Mouse (Mus musculus): ENCODE results near the gene 2810459M11Rik. TPM values are rescaled to one million over a fixed set of nuclear protein-coding genes. Genes with fewer than 3 reads are reported as not detected.
A peak's percentile ranks its signal among the peaks of the same experiment; 100 is the strongest.

The 2810459M11Rik gene
- total RNA-seq, 2 experiments from 2014 or later: 0.13 TPM; not detected in 1

DNA sequence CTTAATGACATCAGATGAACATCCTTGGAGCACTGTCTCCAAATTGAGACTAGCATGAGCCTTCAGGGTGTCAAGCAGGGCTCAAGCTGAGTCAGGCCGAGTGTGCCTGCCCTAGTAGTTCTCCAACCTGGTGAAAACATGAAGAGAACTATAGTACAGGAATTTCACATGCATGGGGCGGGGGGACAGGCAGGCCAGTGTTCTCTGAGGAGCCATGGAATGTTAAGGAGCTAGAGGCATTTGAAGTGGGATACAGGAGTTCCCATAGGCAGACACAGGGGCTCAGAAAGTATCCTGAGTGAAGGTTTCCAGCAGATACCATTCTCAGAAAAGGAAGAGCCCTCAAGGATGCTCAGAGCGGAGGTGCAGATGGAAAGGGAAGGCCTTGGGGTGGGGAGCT is 3.1 kb downstream of the 2810459M11Rik start:
- DNase-seq (ENCODE audit: low spot score in 2 of 2): no peak

GRCm38 (mm10) chr1:86053198-86053921 is 7.7 kb downstream of the 2810459M11Rik start:
- peak in 1 of 2 experiments; percentile 50 for DNase-seq (ENCODE audit: low spot score in 2 of 2)

- no peak for DNase-seq (ENCODE audit: low spot score in 2 of 2)
Measured at GRCm38 (mm10) chr1:86054943-86055342, 9.3 kb downstream of the 2810459M11Rik start.

DNA sequence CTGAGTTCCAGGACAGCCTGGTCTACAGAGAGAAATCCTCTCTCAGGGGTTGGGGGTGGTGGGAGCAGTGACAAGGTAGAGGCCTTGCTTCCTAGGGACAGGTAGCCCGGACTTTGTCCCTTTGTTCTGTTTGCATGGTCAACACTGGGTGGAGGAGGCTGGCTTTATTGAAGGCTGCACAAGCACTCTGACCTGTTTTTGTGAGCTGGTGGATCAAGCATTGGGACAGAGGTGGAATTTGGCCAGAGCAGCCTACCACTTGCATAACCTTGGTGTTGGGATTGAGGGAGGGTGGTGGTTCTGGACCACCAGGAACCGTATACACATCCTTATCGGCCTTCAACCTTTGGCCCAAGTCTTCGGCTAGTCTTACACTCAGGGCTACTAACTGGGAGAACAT is 10.6 kb downstream of the 2810459M11Rik start:
- no peak for DNase-seq (ENCODE audit: low spot score in 2 of 2)

DNA sequence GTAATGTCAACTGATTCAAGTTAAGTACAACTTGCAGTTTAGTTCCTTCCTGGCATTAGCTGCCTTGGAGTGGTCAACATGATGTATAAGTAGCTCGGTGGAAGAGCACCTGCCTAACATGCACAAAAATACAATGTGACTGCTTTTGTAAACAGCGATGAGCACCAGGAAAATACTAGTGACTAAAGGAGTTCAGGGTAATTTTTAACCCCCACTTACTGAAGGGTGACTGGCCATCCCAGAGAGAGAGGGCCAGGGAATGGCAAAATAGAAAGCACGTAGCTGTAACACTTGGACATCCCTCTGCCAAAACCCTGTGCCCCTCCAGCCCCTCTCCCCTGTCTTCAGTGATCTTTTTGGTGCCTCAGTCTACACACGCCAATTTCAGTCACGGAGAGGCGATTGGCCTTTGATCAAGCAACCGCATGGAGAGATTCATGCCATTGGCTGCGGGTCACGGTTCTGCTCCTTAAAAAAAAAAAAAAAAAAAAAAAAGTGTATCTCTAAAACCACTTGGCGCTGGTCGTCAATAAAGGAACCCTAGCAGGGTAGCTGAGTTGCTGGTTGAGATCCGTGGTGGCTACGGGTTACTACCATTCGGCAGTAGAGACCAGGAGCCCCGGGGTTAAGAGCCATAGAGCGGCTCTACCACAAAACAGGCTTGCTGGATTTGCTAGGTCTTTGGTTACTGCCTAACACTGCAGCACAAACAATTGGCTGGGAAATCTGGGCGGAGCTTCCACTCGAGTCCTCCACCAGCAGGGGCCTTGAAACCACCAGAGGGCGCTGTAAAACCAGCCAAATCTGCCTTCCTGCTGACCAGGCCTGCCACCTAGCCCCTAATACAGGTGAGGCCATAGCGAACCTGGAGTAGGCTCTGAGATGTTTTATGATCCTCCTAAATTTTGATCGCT is 13.4 kb downstream of the 2810459M11Rik start:
- DNase-seq (ENCODE audit: low spot score in 2 of 2): peak; percentile 89

GRCm38 (mm10) chr1:86062523-86062922 is 16.9 kb downstream of the 2810459M11Rik start:
- DNase-seq (ENCODE audit: low spot score in 2 of 2): no peak

DNA sequence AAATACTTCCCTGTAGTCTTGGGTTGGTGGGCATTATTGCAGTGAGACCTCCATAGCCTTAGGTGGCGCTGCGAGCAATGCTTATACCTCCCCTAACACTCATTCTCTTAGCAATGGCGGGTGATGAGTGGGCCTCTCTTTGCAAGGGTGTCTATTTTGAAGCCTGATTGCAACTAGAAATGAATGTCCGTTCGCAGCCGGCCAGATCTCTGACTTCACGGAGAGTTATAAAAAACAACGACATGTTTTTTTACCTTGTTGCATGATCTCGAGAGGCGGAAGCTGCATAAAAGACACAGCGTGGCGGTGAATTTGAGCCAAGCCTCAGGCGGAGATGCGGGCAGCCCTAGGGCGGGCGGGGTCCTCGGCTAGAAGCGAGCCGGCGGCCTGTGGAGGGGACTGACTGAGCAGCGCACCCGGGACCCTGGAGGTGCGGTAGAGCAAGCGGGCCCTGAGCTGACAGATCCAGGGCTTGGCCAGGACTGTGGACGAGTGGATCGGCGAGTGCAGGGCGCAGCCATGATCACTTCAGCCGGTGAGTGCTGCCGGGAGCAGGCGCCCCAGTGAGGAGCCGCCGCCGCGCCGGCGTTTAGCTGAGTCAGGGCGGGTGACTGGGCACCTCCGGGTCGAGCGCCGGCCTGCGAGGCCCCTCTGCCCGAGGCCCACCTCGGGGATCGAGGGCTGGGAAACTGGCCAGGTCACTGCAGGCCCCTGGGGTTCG is 18.8 kb downstream of the 2810459M11Rik start, which contains the start of gene Psmd1:
Gene Psmd1, plus strand, starts transcription at position 117 of the 721 bp plus-strand sequence.
- DNase-seq (ENCODE audit: low spot score in 2 of 2): peak; percentile 85 to 88

- DNase-seq (ENCODE audit: low spot score in 2 of 2): no peak
Measured at GRCm38 (mm10) chr1:86076565-86076964, 30.9 kb downstream of the 2810459M11Rik start.

DNA sequence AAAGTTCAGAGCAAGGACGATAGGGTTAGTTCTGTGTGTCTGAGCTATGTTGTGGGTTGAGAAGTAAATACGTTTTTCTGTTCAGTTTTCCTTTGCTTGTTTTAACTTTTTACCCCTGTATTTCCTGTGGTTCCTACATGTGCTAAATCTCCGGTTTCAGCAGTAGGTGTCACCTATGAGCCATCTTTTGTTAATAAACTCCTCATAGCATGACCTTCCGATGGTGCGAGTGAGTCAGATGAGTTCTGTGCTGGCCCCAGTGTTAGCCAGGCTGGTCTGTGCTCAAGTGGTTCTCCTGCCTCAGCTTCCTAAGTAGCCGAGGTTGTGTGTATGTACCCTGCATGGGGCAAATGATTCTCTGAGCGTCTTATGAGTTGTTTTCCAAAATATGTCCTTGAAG is 48.8 kb downstream of the 2810459M11Rik start:
- DNase-seq (ENCODE audit: low spot score in 2 of 2): no peak

DNA sequence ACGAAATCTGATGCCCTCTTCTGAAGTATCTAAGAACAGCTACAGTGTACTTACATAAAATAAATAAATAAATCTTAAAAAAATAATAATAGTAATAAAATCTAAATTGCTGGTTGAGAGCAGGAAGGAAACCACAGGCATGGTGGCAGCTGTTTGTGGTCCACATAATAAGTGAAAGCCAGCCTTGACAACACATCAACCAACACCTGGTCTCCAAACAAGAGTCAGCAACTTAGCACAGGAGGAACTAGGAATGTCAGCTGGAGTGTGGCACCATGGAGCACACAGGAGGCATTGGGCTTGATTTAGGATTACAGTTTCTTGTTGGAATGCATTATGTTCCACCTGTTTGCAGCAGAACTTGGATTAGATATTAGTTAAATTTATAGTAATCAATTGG is 59.4 kb downstream of the 2810459M11Rik start:
- no peak for DNase-seq (ENCODE audit: low spot score in 2 of 2)

Other genes with a start within 250 kb of the 2810459M11Rik start
- gene Itm2c, start 151.6 kb upstream of the 2810459M11Rik start, total RNA-seq (2021): 100 to 1,000 TPM; 480 to 761 TPM
- not detected for gene 4933407L21Rik, start 117.4 kb upstream of the 2810459M11Rik start, total RNA-seq (2021)
- 1 to 10 TPM; 3.7 to 6.6 TPM for gene Gpr55, start 84.9 kb upstream of the 2810459M11Rik start, total RNA-seq (2021)
- not detected for gene Spata3, start 29.0 kb upstream of the 2810459M11Rik start, total RNA-seq (2021)
- 100 to 1,000 TPM; 120 to 121 TPM for gene Psmd1, start 18.5 kb downstream of the 2810459M11Rik start, total RNA-seq (2021)
- under 1 TPM; 0.20 to 0.22 TPM for gene Htr2b, start 66.1 kb downstream of the 2810459M11Rik start, total RNA-seq (2021)
- 1 to 10 TPM; 2.4 to 4.0 TPM for gene Gm21972, start 87.8 kb downstream of the 2810459M11Rik start, total RNA-seq (2021)
- 1 to 10 TPM; 6.4 to 7.2 TPM for gene Armc9, start 108.9 kb downstream of the 2810459M11Rik start, total RNA-seq (2021)

All from adrenal gland, adult 18-20 months (tissue).